Mouse (Mus musculus) heart, adult 2 months (tissue): ENCODE measurements around the gene Mpst. TPM values are rescaled to one million over a fixed set of nuclear protein-coding genes. Genes with fewer than 3 reads are reported as not detected.

Experiments used
- DNase-seq, 2 experiments: peaks; one replicate each; pipeline ENCODE4 v3.0.0; 2021
- H3K27ac ChIP-seq: fragments of 200-600 bp; 2 replicates; pipeline ENCODE4 v1.8.1; 2022
- H3K27me3 ChIP-seq: fragments of 200-500 bp; 2 replicates; pipeline ENCODE4 v1.6.1; 2012; ENCODE audit warnings: mild to moderate bottlenecking, low read length, inconsistent platforms, mixed read lengths; ENCODE audit not compliant: control insufficient read depth, insufficient read depth
- H3K36me3 ChIP-seq: fragments of 200-500 bp; 2 replicates; pipeline ENCODE4 v1.6.1; 2012; ENCODE audit warnings: low read length, inconsistent platforms; ENCODE audit not compliant: control insufficient read depth, insufficient read depth
- H3K4me1 ChIP-seq: fragments of 200-500 bp; 2 replicates; pipeline ENCODE4 v1.6.1; 2011; ENCODE audit warnings: low read length; ENCODE audit not compliant: control insufficient read depth, insufficient read depth
- H3K4me3 ChIP-seq: fragments of 200-600 bp; 2 replicates; pipeline ENCODE4 v1.8.1; 2022
- H3K79me2 ChIP-seq: fragments of 200-500 bp; replicated peaks from 2 replicates; pipeline ENCODE4 v1.6.1; 2012; ENCODE audit warnings: mild to moderate bottlenecking, inconsistent platforms, low read length, moderate library complexity, mixed read lengths; ENCODE audit not compliant: control insufficient read depth, insufficient read depth
- H3K9ac ChIP-seq: fragments of 200-500 bp; 2 replicates; pipeline ENCODE4 v1.6.1; 2012; ENCODE audit warnings: low read depth, mild to moderate bottlenecking, control low read depth, inconsistent platforms, low read length, mixed read lengths
- CTCF ChIP-seq: fragments of 200-600 bp; IDR thresholded peaks from 2 replicates; pipeline ENCODE4 v1.8.1; 2022; ENCODE audit warnings: antibody characterized with exemption, mild to moderate bottlenecking, moderate library complexity
- EP300 ChIP-seq: fragments of 200-500 bp; IDR thresholded peaks from 2 replicates; pipeline ENCODE4 v1.6.1; 2011; ENCODE audit warnings: low read depth, low read length, control low read depth; ENCODE audit not compliant: insufficient read depth
- POLR2A ChIP-seq: fragments of 200-500 bp; IDR thresholded peaks from 2 replicates; pipeline ENCODE4 v1.6.1; 2011; ENCODE audit warnings: mild to moderate bottlenecking, low read depth, low read length, control low read depth; ENCODE audit not compliant: insufficient read depth
- WGBS: fragments of 180-500 bp; shearing (Covaris S2); methylation state at CpG from one replicate; pipeline ENCODE4 v1.1.7; 2018; 5-methylcytosine and 5-hydroxymethylcytosine counted together
- intact Hi-C: fragments of 180-260 bp; cut with DNase I; formaldehyde crosslinking; loops from one replicate; pipeline ENCODE4 v1.15.1; 2025
- polyA plus RNA-seq: library from polyadenylated mRNA; depleted of rRNA; stranded (reverse); fragments of >200 nt; gene quantifications from 2 replicates; pipeline ENCODE4 v1.2.3, GENCODE M21; 2012
- total RNA-seq, 2 experiments: library from RNA; stranded (reverse); gene quantifications; 2 replicates each; pipeline ENCODE4 v1.2.3; 2021

The Mpst gene
- total and polyA plus RNA-seq, 3 experiments, result 37.5 to 79.5 (median 45.9) TPM

GRCm38 (mm10) chr15:78395478-78395962 lies 10.7 kb upstream of the Mpst start, which contains the start of gene Tex33:
TSS of gene Tex33 (minus strand) at chr15:78395912.
- Histone ChIP-seq H3K4me3 (no peak within 1 kb of the TSS), H3K27me3 (no peaks in the 10 kb centered on the region), H3K36me3 (no peaks in the 10 kb centered on the region), H3K4me1 (no peaks in the 10 kb centered on the region), H3K9ac (no peak within 1 kb of the TSS), H3K79me2 (no peaks in the 10 kb centered on the region), H3K27ac (no peak within 1 kb of the TSS)
- TF ChIP-seq EP300 (no peak), CTCF (no peak), POLR2A (no peak)
- intact Hi-C loops, result no loop called here
- WGBS, result 83% methylated on average over 8 of the region's 8 CpGs
- DNase-seq, result no peak

- H3K27ac ChIP-seq, result peak overlapping the region; percentile 48; the same call in 1 of the 2 replicates
- intact Hi-C loops, result no loop called here
- 32% methylated on average over 6 of the region's 6 CpGs for WGBS
- TF ChIP-seq EP300 (no peak), CTCF (no peak), POLR2A (no peak)
- no peak overlapping the region for H3K9ac ChIP-seq
- H3K27me3 ChIP-seq, result no peaks in the 10 kb centered on the region
- no peak overlapping the region for H3K4me3 ChIP-seq
- H3K79me2 ChIP-seq, result no peaks in the 10 kb centered on the region
- no peaks in the 10 kb centered on the region; the same call in 1 of the 2 replicates for H3K36me3 ChIP-seq
- DNase-seq, result no peak
- peaks cover 25% of the 10 kb centered on the region for H3K4me1 ChIP-seq
These were observed 4.9 kb upstream of the Mpst start for GRCm38 (mm10) chr15:78401345-78401744.

GRCm38 (mm10) chr15:78401921-78402320 lies 4.3 kb upstream of the Mpst start:
- Histone ChIP-seq H3K36me3 (no peaks in the 10 kb centered on the region; the same call in 1 of the 2 replicates), H3K4me3 (no peak overlapping the region), H3K4me1 (peaks cover 25% of the 10 kb centered on the region), H3K9ac (no peak overlapping the region), H3K27ac (peak overlapping the region; percentile 48), H3K79me2 (no peaks in the 10 kb centered on the region), H3K27me3 (no peaks in the 10 kb centered on the region)
- WGBS, result 17% methylated on average over 4 of the region's 4 CpGs
- TF ChIP-seq EP300, result 0 out of 2 replicates have a peak, but pooled peaks have one; percentile 39
- no peak for TF ChIP-seq CTCF
- peak; percentile 76 to 83 for DNase-seq
- intact Hi-C loops, result no loop called here

- no peaks in the 10 kb centered on the region for H3K27me3 ChIP-seq
- TF ChIP-seq CTCF (no peak), EP300 (no peak), POLR2A (no peak)
- H3K36me3 ChIP-seq, result no peaks in the 10 kb centered on the region; the same call in 1 of the 2 replicates
- DNase-seq, result peak; percentile 43 to 51
- no peak overlapping the region for H3K4me3 ChIP-seq
- peak overlapping the region; percentile 48 for H3K27ac ChIP-seq
- H3K79me2 ChIP-seq, result no peaks in the 10 kb centered on the region
- 40% methylated on average over 7 of the region's 7 CpGs for WGBS
- no peak overlapping the region for H3K9ac ChIP-seq
- peaks cover 28% of the 10 kb centered on the region for H3K4me1 ChIP-seq
- intact Hi-C loops, result no loop called here
These were observed 3.8 kb upstream of the Mpst start for GRCm38 (mm10) chr15:78402423-78402822.

GRCm38 (mm10) chr15:78403301-78403741 lies 2.9 kb upstream of the Mpst start:
- peaks cover 28% of the 10 kb centered on the region for H3K4me1 ChIP-seq
- H3K4me3 ChIP-seq, result no peak overlapping the region
- intact Hi-C loops, result no loop called here

GRCm38 (mm10) chr15:78403896-78404295 lies 2.3 kb upstream of the Mpst start:
- H3K79me2 ChIP-seq, result no peaks in the 10 kb centered on the region
- no peak overlapping the region for H3K4me3 ChIP-seq
- DNase-seq, result peak; percentile 53 to 58
- no peak for TF ChIP-seq EP300
- no peak for TF ChIP-seq CTCF
- TF ChIP-seq POLR2A, result no peak
- peak overlapping the region; percentile 55 for H3K27ac ChIP-seq
- H3K9ac ChIP-seq, result no peak overlapping the region
- H3K36me3 ChIP-seq, result no peaks in the 10 kb centered on the region; the same call in 1 of the 2 replicates
- intact Hi-C loops, result no loop called here
- peaks cover 28% of the 10 kb centered on the region for H3K4me1 ChIP-seq
- no peaks in the 10 kb centered on the region for H3K27me3 ChIP-seq
- 49% methylated on average over 1 of the region's 1 CpGs for WGBS

More at GRCm38 (mm10) chr15:78403301-78403741, 2.9 kb upstream of the Mpst start:
- WGBS, result 34% methylated on average over 3 of the region's 3 CpGs
- no peak for DNase-seq
- no peaks in the 10 kb centered on the region for H3K79me2 ChIP-seq
- H3K27ac ChIP-seq, result peak overlapping the region; percentile 55; the same call in 1 of the 2 replicates
- H3K9ac ChIP-seq, result no peak overlapping the region; the same call in 1 of the 2 replicates
- H3K27me3 ChIP-seq, result no peaks in the 10 kb centered on the region
- no peaks in the 10 kb centered on the region; the same call in 1 of the 2 replicates for H3K36me3 ChIP-seq
- TF ChIP-seq EP300, result no peak
- no peak for TF ChIP-seq POLR2A
- no peak for TF ChIP-seq CTCF
